Mouse (Mus musculus) layer of hippocampus, postnatal 14 days (tissue): ENCODE measurements around the gene Papss2. TPM values are rescaled to one million over a fixed set of nuclear protein-coding genes. Genes with fewer than 3 reads are reported as not detected.

ENCODE experiments used
- DNase-seq, 2 experiments: peaks; one replicate each; pipeline ENCODE4 v3.0.0; 2021 to 2022; ENCODE audit warnings: low spot score in 2 of 2, mixed read lengths in 1 of 2
- total RNA-seq, 2 experiments: library from RNA; stranded (reverse); gene quantifications; 2 replicates each; pipeline ENCODE4 v1.2.3; 2021

Gene Papss2
- total RNA-seq, 2 experiments from 2014 or later, result 7.3 to 8.4 TPM

- DNase-seq, result no peak
These were observed 3.4 kb downstream of the Papss2 start for GRCm38 (mm10) chr19:32599006-32599405.

GRCm38 (mm10) chr19:32599436-32599835 lies 3.8 kb downstream of the Papss2 start:
- DNase-seq, result no peak

- no peak for DNase-seq
These were observed 5.6 kb downstream of the Papss2 start for GRCm38 (mm10) chr19:32601033-32601770.

- no peak for DNase-seq
These were observed 7.9 kb downstream of the Papss2 start for GRCm38 (mm10) chr19:32603466-32603865.

GRCm38 (mm10) chr19:32604127-32604526 lies 8.5 kb downstream of the Papss2 start:
- no peak for DNase-seq

GRCm38 (mm10) chr19:32604563-32605252 lies 9.1 kb downstream of the Papss2 start:
- no peak for DNase-seq

- DNase-seq, result no peak
These were observed 10.7 kb downstream of the Papss2 start for GRCm38 (mm10) chr19:32606227-32606827.

- DNase-seq, result no peak
These were observed 11.4 kb downstream of the Papss2 start for GRCm38 (mm10) chr19:32607036-32607435.

- no peak for DNase-seq
These were observed 15.9 kb downstream of the Papss2 start for GRCm38 (mm10) chr19:32611386-32612092.

- no peak for DNase-seq
These were observed 18.6 kb downstream of the Papss2 start for GRCm38 (mm10) chr19:32614046-32614771.

- no peak for DNase-seq
These were observed 19.1 kb downstream of the Papss2 start for GRCm38 (mm10) chr19:32614772-32615099.

- no peak for DNase-seq
These were observed 21.1 kb downstream of the Papss2 start for GRCm38 (mm10) chr19:32616646-32617045.

- no peak for DNase-seq
These were observed 24.1 kb downstream of the Papss2 start for GRCm38 (mm10) chr19:32619739-32620138.

GRCm38 (mm10) chr19:32620859-32621445 lies 25.4 kb downstream of the Papss2 start:
- DNase-seq, result no peak

GRCm38 (mm10) chr19:32622142-32622541 lies 26.6 kb downstream of the Papss2 start:
- no peak for DNase-seq

- no peak for DNase-seq
These were observed 31.3 kb downstream of the Papss2 start for GRCm38 (mm10) chr19:32626768-32627331.

GRCm38 (mm10) chr19:32627631-32628030 lies 32.0 kb downstream of the Papss2 start:
- DNase-seq, result no peak

GRCm38 (mm10) chr19:32628572-32629132 lies 33.1 kb downstream of the Papss2 start:
- no peak for DNase-seq

GRCm38 (mm10) chr19:32634916-32635315 lies 39.3 kb downstream of the Papss2 start:
- no peak for DNase-seq
